17 mouse cellular contexts compared by ENCODE assay signal in genomic region chr5:142477866-142478615, GRCm38 (mm10). TPM values are rescaled to one million over a fixed set of nuclear protein-coding genes. Genes with fewer than 3 reads are reported as not detected.
DNase-seq lines count a peak whose midpoint lies in the region; ATAC-seq and TF ChIP-seq lines count a peak whose summit lies in the region.
"Had no signal": no experiment of that assay in that cellular context is flagged by ENCODE, and none has a peak within 500 bp of the region (broad histone marks: within the 10 kb centered on the region; RNA-seq: fewer than 3 reads in every experiment).

No protein-coding gene starts in this region.

- H3K4me2 ChIP-seq in kidney, postnatal 0 days (ENCODE audit: low read length) = no peak overlapping the region
- H3K4me2 ChIP-seq: liver, embryonic 13.5 days had no signal

- H3K4me1 ChIP-seq in kidney, postnatal 0 days (replicated peaks; ENCODE audit: insufficient read depth, low read length) = no peaks in the 10 kb centered on the region
- H3K4me1 ChIP-seq in ES-Bruce4 (ENCODE audit: control insufficient read depth, insufficient read depth, low read length) = peaks cover 6% of the 10 kb centered on the region
- H3K4me1 ChIP-seq in MEL (ENCODE audit: control insufficient read depth in 1 of 2, insufficient read depth in 2 of 2, low read length in 2 of 2) = no peaks in the 10 kb centered on the region

- 88% methylated on average over 5 of the region's 5 CpGs for WGBS in kidney, postnatal 0 days

- H3K27me3 ChIP-seq in kidney, postnatal 0 days (ENCODE audit: insufficient read depth, low read length) = no peaks in the 10 kb centered on the region
- no peaks in the 10 kb centered on the region for H3K27me3 ChIP-seq in ES-Bruce4 (ENCODE audit: control insufficient read depth, insufficient read depth, low read length, poor library complexity, severe bottlenecking)
- H3K27me3 ChIP-seq in MEL (ENCODE audit: control insufficient read depth in 1 of 2, insufficient read depth in 2 of 2, low read length in 2 of 2) = no peaks in the 10 kb centered on the region
- H3K27me3 ChIP-seq: embryonic facial prominence, embryonic 12.5 days; hindbrain, embryonic 13.5 days; liver, embryonic 13.5 days; neural tube, embryonic 13.5 days had no signal

- peak; percentile 63 to 64 for DNase-seq in cerebellum, postnatal 14 days
- no peak for DNase-seq in cerebellum, adult 8-10 months
- no peak for DNase-seq in kidney, postnatal 0 days (ENCODE audit: low spot score)
- DNase-seq in kidney, adult 8-10 months = no peak
- DNase-seq in MEL (ENCODE audit: low read depth, low spot score) = peak; percentile 17
- DNase-seq in layer of hippocampus, postnatal 14 days (ENCODE audit: low spot score in 2 of 2) = no peak
- DNase-seq in layer of hippocampus, adult 11-12 months (ENCODE audit: low spot score) = no peak

- H3K79me2 ChIP-seq in MEL (ENCODE audit: control insufficient read depth, insufficient read depth, low read length, poor library complexity) = no peaks in the 10 kb centered on the region

- TF ChIP-seq POLR2A in ES-Bruce4 (IDR thresholded peaks at IDR 0.05; ENCODE audit: insufficient read depth, low read length) = no peak
- TF ChIP-seq POLR2A in MEL (IDR thresholded peaks at IDR 0.05; ENCODE audit: control insufficient read depth in 1 of 2, insufficient read depth in 1 of 2, low read depth in 1 of 2, low read length in 2 of 2, poor library complexity in 1 of 2) = no peak

- H3K27ac ChIP-seq in kidney, postnatal 0 days = no peak overlapping the region
- peak overlapping the region; percentile 68 for H3K27ac ChIP-seq in ES-Bruce4 (ENCODE audit: insufficient read depth, low read length)
- H3K27ac ChIP-seq in MEL (ENCODE audit: control insufficient read depth, low read depth, low read length) = no peak overlapping the region
- H3K27ac ChIP-seq: embryonic facial prominence, embryonic 12.5 days; hindbrain, embryonic 13.5 days; liver, embryonic 13.5 days; neural tube, embryonic 13.5 days had no signal

- H3K4me3 ChIP-seq in kidney, postnatal 0 days (replicated peaks; ENCODE audit: low read depth, low read length) = no peak overlapping the region
- H3K4me3 ChIP-seq in ES-Bruce4 (ENCODE audit: low read depth, low read length) = no peak overlapping the region
- no peak overlapping the region for H3K4me3 ChIP-seq in MEL (ENCODE audit: control insufficient read depth in 1 of 2, insufficient read depth in 1 of 2, low read depth in 2 of 2, low read length in 2 of 2)
- H3K4me3 ChIP-seq: embryonic facial prominence, embryonic 12.5 days; erythroblast, embryonic 14.5 days; hindbrain, embryonic 13.5 days; liver, embryonic 13.5 days; neural tube, embryonic 13.5 days had no signal

- no peak for TF ChIP-seq RAD21 in MEL (IDR thresholded peaks at IDR 0.05; ENCODE audit: low read depth, low read length)

- no peak overlapping the region for H3K9ac ChIP-seq in kidney, postnatal 0 days (ENCODE audit: low read depth, low read length)
- H3K9ac ChIP-seq in ES-Bruce4 (ENCODE audit: low read depth, poor library complexity, severe bottlenecking) = no peak overlapping the region
- H3K9ac ChIP-seq in MEL (ENCODE audit: control insufficient read depth, low read depth, low read length, poor library complexity, severe bottlenecking) = no peak overlapping the region
- H3K9ac ChIP-seq: embryonic facial prominence, embryonic 12.5 days; hindbrain, embryonic 13.5 days; liver, embryonic 13.5 days; lung, embryonic 14.5 days had no signal

- 0 out of 2 replicates have a peak, but pooled peaks have one; percentile 5 for ATAC-seq in kidney, postnatal 0 days (replicated peaks; ENCODE audit: low FRiP score, low read depth)

- no peaks in the 10 kb centered on the region for H3K9me3 ChIP-seq in kidney, postnatal 0 days (replicated peaks; ENCODE audit: low read length)
- H3K9me3 ChIP-seq in ES-Bruce4 (replicated peaks; ENCODE audit: control insufficient read depth, insufficient read depth, low read length, poor library complexity, severe bottlenecking) (no peaks in the 10 kb centered on the region), MEL (replicated peaks; ENCODE audit: insufficient read depth, low read length) (no peaks in the 10 kb centered on the region)
- H3K9me3 ChIP-seq: embryonic facial prominence, embryonic 12.5 days; G1E; hindbrain, embryonic 13.5 days; liver, embryonic 13.5 days; neural tube, embryonic 13.5 days had no signal

- TF ChIP-seq EP300 in ES-Bruce4 (IDR thresholded peaks at IDR 0.05; ENCODE audit: insufficient read depth, low read depth, low read length) (peak; percentile 85), MEL (IDR thresholded peaks at IDR 0.05; ENCODE audit: low read depth in 1 of 2, low read length in 2 of 2) (no peak)

- peaks cover 4% of the 10 kb centered on the region; the same call in 1 of the 2 replicates for H3K36me3 ChIP-seq in kidney, postnatal 0 days (ENCODE audit: insufficient read depth, low read length)
- no peaks in the 10 kb centered on the region for H3K36me3 ChIP-seq in ES-Bruce4 (ENCODE audit: control insufficient read depth, insufficient read depth, low read length, poor library complexity, severe bottlenecking)
- no peaks in the 10 kb centered on the region for H3K36me3 ChIP-seq in MEL (ENCODE audit: control insufficient read depth in 1 of 2, insufficient read depth in 2 of 2, low read length in 2 of 2)
- H3K36me3 ChIP-seq: embryonic facial prominence, embryonic 12.5 days had no signal

- no peak for TF ChIP-seq CTCF in kidney, postnatal 0 days (IDR thresholded peaks at IDR 0.05; ENCODE audit: low read depth)
- no peak for TF ChIP-seq CTCF in ES-Bruce4 (IDR thresholded peaks at IDR 0.05; ENCODE audit: low read depth, low read length)
- TF ChIP-seq CTCF in MEL (IDR thresholded peaks at IDR 0.05 in 2 of 3, conservative IDR thresholded peaks at IDR 0.05 in 1 of 3; ENCODE audit: control insufficient read depth in 1 of 3, insufficient read depth in 1 of 3, low read depth in 2 of 3, low read length in 3 of 3, poor library complexity in 1 of 3, severe bottlenecking in 1 of 3) = no peak

TF ChIP-seq in MEL, 35 proteins besides CTCF, POLR2A, EP300 and RAD21:
- TF ChIP-seq UBTF (IDR thresholded peaks at IDR 0.05; ENCODE audit: borderline replicate concordance, insufficient read depth, low read depth, low read length) (no peak), POLR2AphosphoS2 (IDR thresholded peaks at IDR 0.05; ENCODE audit: low read length) (no peak), ZKSCAN1 (IDR thresholded peaks at IDR 0.05; ENCODE audit: low read depth, low read length) (no peak), MYC (IDR thresholded peaks at IDR 0.05; ENCODE audit: low read depth, low read length) (no peak), MAFK (IDR thresholded peaks at IDR 0.05; ENCODE audit: borderline replicate concordance, low read depth, low read length) (no peak), ZMIZ1 (IDR thresholded peaks at IDR 0.05; ENCODE audit: low read depth, low read length) (no peak), POLR2AphosphoS5 (IDR thresholded peaks at IDR 0.05; ENCODE audit: borderline replicate concordance, low read depth, low read length) (no peak), JUND (IDR thresholded peaks at IDR 0.05; ENCODE audit: low read depth, low read length) (no peak), TCF12 (IDR thresholded peaks at IDR 0.05; ENCODE audit: low read depth, low read length) (no peak), ZC3H11A (IDR thresholded peaks at IDR 0.05; ENCODE audit: low read depth, low read length) (no peak), USF2 (IDR thresholded peaks at IDR 0.05; ENCODE audit: borderline replicate concordance in 1 of 2, insufficient read depth in 1 of 2, low read depth in 1 of 2, low read length in 2 of 2) (no peak), GABPA (IDR thresholded peaks at IDR 0.05; ENCODE audit: low read depth, low read length) (no peak), CHD1 (IDR thresholded peaks at IDR 0.05; ENCODE audit: low read depth, low read length) (no peak), BHLHE40 (IDR thresholded peaks at IDR 0.05; ENCODE audit: borderline replicate concordance, low read depth, low read length) (no peak), MEF2A (IDR thresholded peaks at IDR 0.05; ENCODE audit: extremely low read depth, insufficient replicate concordance, low read depth, low read length, poor library complexity, severe bottlenecking) (no peak), ELF1 (IDR thresholded peaks at IDR 0.05; ENCODE audit: low read depth, low read length) (no peak), NRF1 (IDR thresholded peaks at IDR 0.05; ENCODE audit: insufficient read depth, low read depth, low read length, poor library complexity, severe bottlenecking) (no peak), HCFC1 (IDR thresholded peaks at IDR 0.05; ENCODE audit: low read depth, low read length) (no peak)

RNA-seq across cellular contexts. Expression of gene Ap5z1, which starts 14.3 kb away (rescaled TPM):
- 6.4 and 8.8 TPM in 2 replicates for polyA plus RNA-seq in kidney, postnatal 0 days (2015; fragmentation: Nextera tagmentation; extraction: Ambion mirVana)
- polyA plus RNA-seq in ES-Bruce4 (2011; ENCODE audit: insufficient read depth, insufficient read length, low read depth, missing spikeins) (6.9 and 7.9 TPM in 2 replicates), MEL (2012; ENCODE audit: insufficient read depth in 1 of 2, insufficient read length in 2 of 2, low read depth in 1 of 2, low replicate concordance in 2 of 2, missing spikeins in 1 of 2) (10 to 100 TPM in 1 of 2 experiments, not detected in 1; 13.5 TPM)
- 4.4 and 5.1 TPM in 2 replicates for total RNA-seq in MEL (2012; rRNA removed)
- total RNA-seq in layer of hippocampus, postnatal 14 days (2021) = 10 to 100 TPM; 18.3 to 19.1 TPM

RNA-seq across cellular contexts. Expression of gene Papolb, which starts 51.8 kb away (rescaled TPM):
- polyA plus RNA-seq in kidney, postnatal 0 days (2015; fragmentation: Nextera tagmentation; extraction: Ambion mirVana) = 0.04 and 0.14 TPM in 2 replicates
- 3.3 and 3.9 TPM in 2 replicates for polyA plus RNA-seq in ES-Bruce4 (2011; ENCODE audit: insufficient read depth, insufficient read length, low read depth, missing spikeins)
- total RNA-seq in MEL (2012; rRNA removed) = not detected in 2 replicates
- not detected for polyA plus RNA-seq in MEL (2012; ENCODE audit: insufficient read depth in 1 of 2, insufficient read length in 2 of 2, low read depth in 1 of 2, low replicate concordance in 2 of 2, missing spikeins in 1 of 2)
- under 1 TPM; 0.38 to 0.85 TPM for total RNA-seq in layer of hippocampus, postnatal 14 days (2021)
- polyA plus RNA-seq: erythroblast, embryonic 14.5 days; G1E; inflammation-experienced regulatory T-cells, adult 6 months; liver, embryonic 13.5 days; spleen, adult 2 months had no signal

Comparison
In these comparisons a context has a peak if more than half of its experiments do, and no peak if none do; other contexts are left out.
1. DNase-seq: peak in cerebellum, postnatal 14 days (2 of 2) and MEL (single experiment); none in cerebellum, adult 8-10 months (single experiment), kidney, postnatal 0 days (single experiment), kidney, adult 8-10 months (0 of 2), layer of hippocampus, postnatal 14 days (0 of 2) and layer of hippocampus, adult 11-12 months (single experiment).